Mouse (Mus musculus) limb, embryonic 15.5 days (tissue): ENCODE results near the gene Dtl. TPM values are rescaled to one million over a fixed set of nuclear protein-coding genes. Genes with fewer than 3 reads are reported as not detected.

Experiments used
- ATAC-seq: fragments of 200-750 bp; cut with Nextera tagmentation; 2 replicates; pipeline ENCODE4 v1.8.0; 2017; ENCODE audit warnings: low read depth, moderate TSS enrichment; ENCODE audit not compliant: insufficient number of reproducible peaks, low FRiP score, low TSS enrichment
- H3K27ac ChIP-seq: fragments of 300-500 bp; sonication (generic); 2 replicates; pipeline ENCODE4 v1.5.1; 2015; ENCODE audit warnings: moderate library complexity, mild to moderate bottlenecking, inconsistent platforms
- H3K27me3 ChIP-seq: fragments of 300-500 bp; sonication (generic); 2 replicates; pipeline ENCODE4 v1.6.1; 2015; ENCODE audit warnings: inconsistent platforms
- H3K36me3 ChIP-seq: fragments of 300-500 bp; sonication (generic); 2 replicates; pipeline ENCODE4 v1.6.1; 2015; ENCODE audit warnings: inconsistent platforms
- H3K4me1 ChIP-seq: fragments of 300-500 bp; sonication (generic); 2 replicates; pipeline ENCODE4 v1.6.1; 2015; ENCODE audit warnings: inconsistent platforms
- H3K4me2 ChIP-seq: fragments of 300-500 bp; sonication (generic); 2 replicates; pipeline ENCODE4 v1.6.1; 2015; ENCODE audit warnings: mild to moderate bottlenecking, inconsistent platforms
- H3K4me3 ChIP-seq: fragments of 300-500 bp; sonication (generic); 2 replicates; pipeline ENCODE4 v1.5.1; 2015; ENCODE audit warnings: mild to moderate bottlenecking, inconsistent platforms
- H3K9ac ChIP-seq: fragments of 300-500 bp; sonication (generic); 2 replicates; pipeline ENCODE4 v1.6.1; 2015; ENCODE audit warnings: inconsistent platforms
- H3K9me3 ChIP-seq: fragments of 300-500 bp; sonication (generic); 2 replicates; pipeline ENCODE4 v1.6.1; 2016; ENCODE audit warnings: inconsistent platforms
- WGBS: fragments of 180-500 bp; shearing (Covaris S2); methylation state at CpG from one replicate; pipeline ENCODE4 v1.1.7; 2015; 5-methylcytosine and 5-hydroxymethylcytosine counted together
- polyA plus RNA-seq: library from polyadenylated mRNA; unstranded; fragments of >200 nt; fragmentation: Nextera tagmentation; extraction: Ambion mirVana; gene quantifications from 2 replicates; pipeline ENCODE4 v1.2.1, GENCODE M21; 2015

Dtl gene
- polyA plus RNA-seq, 1 experiment from 2014 or later: 47.7 TPM

DNA sequence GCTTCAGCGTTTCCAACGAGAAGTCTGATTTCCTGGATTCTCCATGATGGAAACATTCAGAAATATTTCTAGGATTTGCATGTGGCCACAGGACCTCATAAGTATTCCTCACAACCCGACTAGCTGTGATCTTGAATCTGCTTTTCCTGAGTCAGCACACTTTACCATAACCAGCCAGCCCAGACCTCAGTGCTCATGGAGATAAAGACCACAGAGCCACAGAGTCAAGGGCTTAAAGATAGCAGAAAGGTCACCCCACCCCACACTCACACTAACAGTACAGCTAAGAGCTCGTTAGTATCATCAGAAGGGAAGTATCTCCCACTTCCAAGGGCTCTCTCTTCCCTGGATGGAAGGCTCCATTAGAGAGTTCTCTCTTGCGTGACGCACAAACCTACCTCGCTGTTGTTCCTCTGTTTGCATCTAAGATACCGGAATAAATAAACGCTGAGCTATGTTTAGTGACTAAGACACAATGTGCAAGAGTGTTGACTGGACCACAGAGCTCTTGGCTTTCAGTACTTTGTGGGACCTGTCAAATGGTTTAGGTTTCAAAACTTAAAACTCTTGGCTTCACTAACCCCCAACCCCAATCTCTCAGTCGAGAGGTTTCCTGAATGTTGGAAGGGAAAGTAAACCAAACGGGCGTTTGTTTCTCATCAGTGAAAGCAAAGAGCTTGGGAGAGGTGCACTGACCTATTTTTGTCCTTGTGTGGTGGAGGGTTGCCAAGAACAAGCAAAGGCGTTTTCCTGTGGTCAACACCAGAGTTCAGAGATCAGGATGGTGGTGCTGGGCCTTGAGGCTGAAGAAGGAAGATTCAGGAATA, 81.7 kb downstream of the Dtl start:
- Histone ChIP-seq H3K4me1 (no peaks in the 10 kb centered on the region; the same call in 1 of the 2 replicates), H3K9ac (no peak overlapping the region), H3K9me3 (no peaks in the 10 kb centered on the region), H3K36me3 (no peaks in the 10 kb centered on the region), H3K4me3 (no peak overlapping the region), H3K4me2 (no peak overlapping the region), H3K27ac (no peak overlapping the region), H3K27me3 (no peaks in the 10 kb centered on the region)
- WGBS: 76% methylated on average over 13 of the region's 13 CpGs
- no peak for ATAC-seq

GRCm38 (mm10) chr1:191490446-191490845, 84.9 kb downstream of the Dtl start:
- Histone ChIP-seq H3K4me1 (no peaks in the 10 kb centered on the region; the same call in 1 of the 2 replicates), H3K4me2 (no peak overlapping the region), H3K27ac (no peak overlapping the region), H3K4me3 (no peak overlapping the region), H3K9ac (no peak overlapping the region), H3K9me3 (no peaks in the 10 kb centered on the region), H3K36me3 (no peaks in the 10 kb centered on the region), H3K27me3 (no peaks in the 10 kb centered on the region)
- no peak for ATAC-seq
- 32% methylated on average over 7 of the region's 7 CpGs for WGBS

Other genes starting within 250 kb of the Dtl start
- 17.8 and 18.5 TPM in 2 replicates for gene Tmem206, start 249.6 kb downstream of the Dtl start, polyA plus RNA-seq
- gene Ppp2r5a, start 172.3 kb downstream of the Dtl start, polyA plus RNA-seq: 19.0 and 20.6 TPM in 2 replicates
- 41.3 and 44.6 TPM in 2 replicates for gene Ints7, start 92 bp upstream of the Dtl start, polyA plus RNA-seq
- 20.9 and 23.0 TPM in 2 replicates for gene Lpgat1, start 142.3 kb upstream of the Dtl start, polyA plus RNA-seq
- gene Nek2, start 245.9 kb upstream of the Dtl start, polyA plus RNA-seq: 24.2 and 25.4 TPM in 2 replicates